ENCODE assay signal across 9 mouse cellular contexts in genomic region chr13:99754251-99754652, GRCm38 (mm10).
A peak's percentile ranks its signal among the peaks of the same experiment; 100 is the strongest.
DNase-seq lines count a peak whose midpoint lies in the region; ATAC-seq and TF ChIP-seq lines count a peak whose summit lies in the region.
"Had no signal": no experiment of that assay in that cellular context is flagged by ENCODE, and none has a peak within 500 bp of the region (broad histone marks: within the 10 kb centered on the region; RNA-seq: fewer than 3 reads in every experiment).

No protein-coding gene starts in this region.

- DNase-seq in heart, postnatal 25 days (ENCODE audit: low spot score) = no peak
- DNase-seq in midbrain, postnatal 0 days (ENCODE audit: low spot score) = peak; percentile 22
- peak; percentile 21 to 43 for DNase-seq in spleen, postnatal 36 days (ENCODE audit: low spot score in 2 of 2)
- no peak for DNase-seq in kidney, postnatal 14 days
- no peak for DNase-seq in T-cell, adult 2 months (ENCODE audit: low spot score)

- no peaks in the 10 kb centered on the region for H3K27me3 ChIP-seq in heart, embryonic 12.5 days (replicated peaks)
- no peaks in the 10 kb centered on the region for H3K27me3 ChIP-seq in midbrain, postnatal 0 days (ENCODE audit: insufficient read depth, low read length)
- no peaks in the 10 kb centered on the region for H3K27me3 ChIP-seq in midbrain, embryonic 15.5 days (replicated peaks)
- no peaks in the 10 kb centered on the region for H3K27me3 ChIP-seq in forebrain, embryonic 16.5 days (replicated peaks; ENCODE audit: control insufficient read depth, insufficient read depth, low read length)
- H3K27me3 ChIP-seq: CH12.LX had no signal

- no peaks in the 10 kb centered on the region for H3K36me3 ChIP-seq in heart, embryonic 12.5 days
- no peaks in the 10 kb centered on the region for H3K36me3 ChIP-seq in midbrain, postnatal 0 days (ENCODE audit: insufficient read depth, low read length)
- H3K36me3 ChIP-seq in midbrain, embryonic 15.5 days (replicated peaks) = no peaks in the 10 kb centered on the region
- no peaks in the 10 kb centered on the region for H3K36me3 ChIP-seq in forebrain, embryonic 16.5 days (ENCODE audit: control insufficient read depth, insufficient read depth)

- no peak overlapping the region for H3K4me2 ChIP-seq in heart, embryonic 12.5 days
- no peak overlapping the region for H3K4me2 ChIP-seq in midbrain, postnatal 0 days (ENCODE audit: low read depth, low read length, poor library complexity, severe bottlenecking)
- no peak overlapping the region for H3K4me2 ChIP-seq in midbrain, embryonic 15.5 days
- H3K4me2 ChIP-seq in forebrain, embryonic 16.5 days (ENCODE audit: low read length) = no peak overlapping the region

- peak; percentile 1; the same call in 1 of the 2 replicates for TF ChIP-seq CTCF in midbrain, postnatal 0 days (IDR thresholded peaks at IDR 0.05)

- intact Hi-C loops in heart, postnatal 25 days (cut with DNase I) = no loop called here

- no peak overlapping the region for H3K27ac ChIP-seq in heart, embryonic 12.5 days (ENCODE audit: poor library complexity, severe bottlenecking)
- H3K27ac ChIP-seq in midbrain, postnatal 0 days (ENCODE audit: low read depth, low read length) = no peak overlapping the region
- H3K27ac ChIP-seq in midbrain, embryonic 15.5 days = no peak overlapping the region
- H3K27ac ChIP-seq in forebrain, embryonic 16.5 days (ENCODE audit: low read length) = no peak overlapping the region

- H3K4me1 ChIP-seq in heart, embryonic 12.5 days (replicated peaks) = peaks cover 5% of the 10 kb centered on the region
- peaks cover 3% of the 10 kb centered on the region; the same call in 1 of the 2 replicates for H3K4me1 ChIP-seq in midbrain, postnatal 0 days (ENCODE audit: insufficient read depth, low read length)
- H3K4me1 ChIP-seq in midbrain, embryonic 15.5 days = peaks cover 2% of the 10 kb centered on the region
- H3K4me1 ChIP-seq in forebrain, embryonic 16.5 days (replicated peaks; ENCODE audit: control insufficient read depth, insufficient read depth, low read length) = peaks cover 10% of the 10 kb centered on the region

- no peaks in the 10 kb centered on the region for H3K9me3 ChIP-seq in heart, embryonic 12.5 days (replicated peaks)
- H3K9me3 ChIP-seq in midbrain, postnatal 0 days (ENCODE audit: low read length) = no peaks in the 10 kb centered on the region
- H3K9me3 ChIP-seq in midbrain, embryonic 15.5 days = no peaks in the 10 kb centered on the region
- no peaks in the 10 kb centered on the region; the same call in 1 of the 2 replicates for H3K9me3 ChIP-seq in forebrain, embryonic 16.5 days (ENCODE audit: control insufficient read depth, low read length)

- peak; percentile 74 for ATAC-seq in heart, embryonic 12.5 days (ENCODE audit: insufficient number of reproducible peaks, low FRiP score)
- 0 out of 2 replicates have a peak, but pooled peaks have one; percentile 31 for ATAC-seq in midbrain, postnatal 0 days (ENCODE audit: low FRiP score)
- ATAC-seq in midbrain, embryonic 15.5 days (replicated peaks) = no peak
- peak; percentile 47 for ATAC-seq in forebrain, embryonic 16.5 days

- H3K4me3 ChIP-seq in heart, embryonic 12.5 days = no peak overlapping the region
- no peak overlapping the region for H3K4me3 ChIP-seq in midbrain, postnatal 0 days (ENCODE audit: low read depth, low read length)
- no peak overlapping the region for H3K4me3 ChIP-seq in midbrain, embryonic 15.5 days
- no peak overlapping the region for H3K4me3 ChIP-seq in forebrain, embryonic 16.5 days (replicated peaks; ENCODE audit: low read length)

- WGBS in heart, embryonic 12.5 days = 21% methylated on average over 5 of the region's 5 CpGs
- WGBS in midbrain, postnatal 0 days = 61% methylated on average over 5 of the region's 5 CpGs
- 53% methylated on average over 5 of the region's 5 CpGs for WGBS in midbrain, embryonic 15.5 days
- WGBS in forebrain, embryonic 16.5 days = 62% methylated on average over 5 of the region's 5 CpGs

- no peak overlapping the region for H3K9ac ChIP-seq in heart, embryonic 12.5 days
- no peak overlapping the region for H3K9ac ChIP-seq in midbrain, postnatal 0 days (replicated peaks; ENCODE audit: low read length, poor library complexity, severe bottlenecking)
- no peak overlapping the region for H3K9ac ChIP-seq in midbrain, embryonic 15.5 days
- no peak overlapping the region for H3K9ac ChIP-seq in forebrain, embryonic 16.5 days (replicated peaks; ENCODE audit: low read depth, low read length)

Comparison
In these comparisons a context has a peak if more than half of its experiments do, and no peak if none do; other contexts are left out.
1. DNase-seq: peak in midbrain, postnatal 0 days (single experiment) and spleen, postnatal 36 days (2 of 2); none in heart, postnatal 25 days (single experiment), kidney, postnatal 14 days (single experiment) and T-cell, adult 2 months (single experiment).